Mouse (Mus musculus) myocyte (in vitro differentiated cells): ENCODE measurements around the gene Abt1. TPM values are rescaled to one million over a fixed set of nuclear protein-coding genes. Genes with fewer than 3 reads are reported as not detected.

Experiments used
- H3K27me3 ChIP-seq: one replicate; pipeline ENCODE4 v1.6.1; 2011; ENCODE audit not compliant: control insufficient read depth, insufficient read depth, insufficient read length
- H3K36me3 ChIP-seq: one replicate; pipeline ENCODE4 v1.6.1; 2011; ENCODE audit not compliant: control insufficient read depth, insufficient read depth
- H3K4me2 ChIP-seq: one replicate; pipeline ENCODE4 v1.6.1; 2011; ENCODE audit warnings: low read depth, control low read depth
- H3K4me3 ChIP-seq: one replicate; pipeline ENCODE4 v1.5.1; 2011; ENCODE audit warnings: mild to moderate bottlenecking, control low read depth, moderate library complexity
- H3K79me2 ChIP-seq: one replicate; pipeline ENCODE4 v1.6.1; 2011; ENCODE audit not compliant: control insufficient read depth, insufficient read depth
- H3ac ChIP-seq: one replicate; pipeline ENCODE4 v1.6.1; 2011; ENCODE audit not compliant: control insufficient read depth, insufficient read length
- CEBPB ChIP-seq: IDR thresholded peaks from 2 replicates; pipeline ENCODE4 v1.6.1; 2011; ENCODE audit warnings: mild to moderate bottlenecking, moderate library complexity; ENCODE audit not compliant: poor library complexity, insufficient read depth, severe bottlenecking
- E2F4 ChIP-seq: IDR thresholded peaks from one replicate; pipeline ENCODE4 v1.6.1; 2011; ENCODE audit warnings: mild to moderate bottlenecking, control low read depth, moderate library complexity; ENCODE audit not compliant: insufficient read depth
- MAX ChIP-seq: IDR thresholded peaks from one replicate; pipeline ENCODE4 v1.6.1; 2011; ENCODE audit warnings: low read depth, mild to moderate bottlenecking, control low read depth
- MYOD1 ChIP-seq, 3 experiments: IDR thresholded peaks; one replicate each; pipeline ENCODE4 v1.6.1; 2011; ENCODE audit warnings: control low read depth in 2 of 3, low read depth in 2 of 3, mild to moderate bottlenecking in 2 of 3, moderate library complexity in 1 of 3; ENCODE audit not compliant: insufficient read length in 2 of 3, control insufficient read depth in 1 of 3
- MYOG ChIP-seq, 3 experiments: IDR thresholded peaks; one replicate each; pipeline ENCODE4 v1.6.1; 2011; ENCODE audit warnings: control low read depth in 2 of 3, low read depth in 2 of 3, mild to moderate bottlenecking in 2 of 3; ENCODE audit not compliant: insufficient read length in 2 of 3, control insufficient read depth in 1 of 3, insufficient read depth in 1 of 3
- POLR2A ChIP-seq: IDR thresholded peaks from one replicate; pipeline ENCODE4 v1.6.1; 2011; ENCODE audit warnings: low read depth, mild to moderate bottlenecking, control low read depth, moderate library complexity; ENCODE audit not compliant: insufficient read length
- POLR2AphosphoS2 ChIP-seq: IDR thresholded peaks from one replicate; pipeline ENCODE4 v1.6.1; 2011; ENCODE audit warnings: low read depth, control low read depth; ENCODE audit not compliant: insufficient read length
- REST ChIP-seq: IDR thresholded peaks from one replicate; pipeline ENCODE4 v1.6.1; 2011; ENCODE audit warnings: mild to moderate bottlenecking, control low read depth, moderate library complexity; ENCODE audit not compliant: insufficient read depth, insufficient read length
- SRF ChIP-seq: IDR thresholded peaks from one replicate; pipeline ENCODE4 v1.6.1; 2011; ENCODE audit warnings: low read depth; ENCODE audit not compliant: control insufficient read depth, insufficient read length
- TCF12 ChIP-seq: IDR thresholded peaks from one replicate; pipeline ENCODE4 v1.6.1; 2011; ENCODE audit warnings: mild to moderate bottlenecking, control low read depth; ENCODE audit not compliant: poor library complexity, insufficient read depth, severe bottlenecking
- TCF3 ChIP-seq: IDR thresholded peaks from one replicate; pipeline ENCODE4 v1.6.1; 2011; ENCODE audit warnings: low read depth, control low read depth; ENCODE audit not compliant: insufficient read length
- USF1 ChIP-seq: IDR thresholded peaks from one replicate; pipeline ENCODE4 v1.6.1; 2011; ENCODE audit warnings: low read depth, mild to moderate bottlenecking, control low read depth, moderate library complexity
- polyA plus RNA-seq: library from polyadenylated mRNA; unstranded; fragments of >200 nt; fragmentation: generic; extraction: Trizol; gene quantifications from one replicate; pipeline ENCODE4 v1.2.1, GENCODE M21; 2012; ENCODE audit warnings: missing spikeins

Abt1 gene
- polyA plus RNA-seq, 1 experiment, result 7.4 TPM

DNA sequence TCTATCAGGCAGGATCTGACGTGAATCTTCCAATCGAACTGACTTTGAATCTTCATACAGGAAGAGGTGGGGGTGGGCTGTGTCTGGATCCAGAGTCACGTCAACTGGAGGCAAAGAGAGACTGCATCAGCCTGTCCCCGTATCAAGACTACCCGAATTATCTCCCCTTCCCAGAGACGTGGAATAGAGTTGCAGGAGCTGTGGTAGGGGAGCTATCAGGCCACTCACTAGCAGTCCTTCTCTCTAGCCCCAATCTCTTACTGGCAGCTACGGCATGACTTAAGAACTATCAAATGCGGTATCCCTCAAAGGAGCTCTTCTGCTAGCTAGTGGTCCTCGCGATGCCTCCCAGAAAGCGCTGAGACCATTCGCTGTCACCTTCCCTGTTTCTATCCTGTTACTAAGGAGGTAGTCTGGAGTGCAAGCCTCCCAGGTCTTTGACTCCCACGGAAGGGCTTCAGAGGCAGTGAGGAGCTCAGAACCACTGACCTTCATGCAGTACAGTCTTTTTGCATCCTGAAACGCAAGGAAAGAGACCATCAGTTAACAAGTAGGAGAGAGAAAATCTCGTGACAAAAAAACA lies 35.7 kb upstream of the Abt1 start:
- H3K79me2 ChIP-seq, result no peaks in the 10 kb centered on the region
- no peak overlapping the region for H3K4me2 ChIP-seq
- H3K27me3 ChIP-seq, result no peaks in the 10 kb centered on the region
- no peak overlapping the region for H3ac ChIP-seq
- TF ChIP-seq SRF (no peak), MAX (no peak), E2F4 (no peak), TCF12 (no peak), TCF3 (no peak), POLR2AphosphoS2 (no peak), REST (no peak), CEBPB (no peak), MYOD1 (IDR thresholded peaks at IDR 0.05; ENCODE audit: control insufficient read depth in 1 of 3, insufficient read length in 2 of 3, low read depth in 2 of 3) (no peak), USF1 (no peak), POLR2A (no peak), MYOG (IDR thresholded peaks at IDR 0.05; ENCODE audit: control insufficient read depth in 1 of 3, insufficient read depth in 1 of 3, insufficient read length in 2 of 3, low read depth in 2 of 3) (no peak)
- H3K4me3 ChIP-seq, result no peak overlapping the region
- H3K36me3 ChIP-seq, result no peaks in the 10 kb centered on the region

DNA sequence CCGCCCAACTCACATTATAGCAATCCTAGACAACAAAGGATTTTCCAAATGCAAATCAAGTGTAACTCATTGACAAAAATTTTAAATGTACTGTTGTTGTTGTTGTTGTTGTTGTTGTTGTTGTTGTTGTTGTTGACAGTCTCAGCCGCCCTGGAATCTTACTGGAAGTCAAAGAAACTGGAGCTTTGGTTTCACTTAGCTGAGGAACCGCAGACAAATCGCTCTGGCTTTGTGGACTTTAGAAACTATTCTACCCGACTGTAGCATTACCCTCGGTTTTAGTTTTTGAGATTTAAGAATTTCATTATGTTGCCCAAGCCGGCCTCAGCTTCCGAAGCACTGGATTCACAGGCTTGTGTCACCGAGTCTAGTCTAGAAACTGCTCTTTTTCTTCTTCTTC lies 30.3 kb upstream of the Abt1 start:
- no peaks in the 10 kb centered on the region for H3K27me3 ChIP-seq
- H3K4me3 ChIP-seq, result peak overlapping the region; percentile 44
- H3K79me2 ChIP-seq, result no peaks in the 10 kb centered on the region
- no peak overlapping the region for H3ac ChIP-seq
- H3K36me3 ChIP-seq, result no peaks in the 10 kb centered on the region
- no peak for TF ChIP-seq POLR2AphosphoS2
- TF ChIP-seq MYOG (IDR thresholded peaks at IDR 0.05; ENCODE audit: control insufficient read depth in 1 of 3, insufficient read depth in 1 of 3, insufficient read length in 2 of 3, low read depth in 2 of 3), result no peak
- no peak for TF ChIP-seq MYOD1 (IDR thresholded peaks at IDR 0.05; ENCODE audit: control insufficient read depth in 1 of 3, insufficient read length in 2 of 3, low read depth in 2 of 3)
- no peak for TF ChIP-seq TCF3
- TF ChIP-seq MAX, result no peak
- no peak for TF ChIP-seq E2F4
- TF ChIP-seq TCF12, result no peak
- no peak for TF ChIP-seq POLR2A
- no peak for TF ChIP-seq USF1
- TF ChIP-seq CEBPB, result no peak
- TF ChIP-seq REST, result no peak
- no peak for TF ChIP-seq SRF
- peak overlapping the region; percentile 86 for H3K4me2 ChIP-seq

- Histone ChIP-seq H3K36me3 (no peaks in the 10 kb centered on the region), H3ac (no peak overlapping the region), H3K27me3 (no peaks in the 10 kb centered on the region), H3K79me2 (no peaks in the 10 kb centered on the region), H3K4me3 (peak overlapping the region; percentile 44), H3K4me2 (peak overlapping the region; percentile 86)
- no peak for TF ChIP-seq E2F4
- TF ChIP-seq SRF, result no peak
- TF ChIP-seq POLR2A, result peak; percentile 41
Measured at GRCm38 (mm10) chr13:23453362-23453862, 29.7 kb upstream of the Abt1 start.

DNA sequence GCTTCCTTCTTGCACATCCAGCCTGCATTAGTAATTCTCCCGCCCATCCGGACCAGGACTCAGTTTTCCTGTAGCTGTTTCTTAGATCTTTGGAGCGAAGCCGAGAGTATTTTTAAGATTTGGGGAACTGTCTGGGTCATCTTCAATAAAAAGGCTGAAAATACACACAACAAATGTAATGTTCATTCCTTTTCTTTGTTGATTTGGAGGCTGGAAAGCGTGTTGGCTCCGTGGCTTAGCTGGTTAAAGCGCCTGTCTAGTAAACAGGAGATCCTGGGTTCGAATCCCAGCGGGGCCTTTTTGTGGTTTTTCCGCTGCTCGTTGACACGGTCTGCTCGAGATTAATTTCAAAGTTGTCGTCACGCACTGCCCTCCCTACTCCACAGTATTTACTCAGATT lies 26.7 kb upstream of the Abt1 start:
- no peak overlapping the region for H3ac ChIP-seq
- H3K79me2 ChIP-seq, result no peaks in the 10 kb centered on the region
- peak overlapping the region; percentile 84 for H3K4me2 ChIP-seq
- TF ChIP-seq SRF, result no peak
- H3K4me3 ChIP-seq, result peak overlapping the region; percentile 39
- no peaks in the 10 kb centered on the region for H3K36me3 ChIP-seq
- H3K27me3 ChIP-seq, result no peaks in the 10 kb centered on the region

- Histone ChIP-seq H3K4me3 (peak overlapping the region; percentile 39), H3K79me2 (no peaks in the 10 kb centered on the region), H3K27me3 (no peaks in the 10 kb centered on the region), H3ac (no peak overlapping the region), H3K4me2 (peak overlapping the region; percentile 84), H3K36me3 (no peaks in the 10 kb centered on the region)
- TF ChIP-seq POLR2AphosphoS2, result no peak
- no peak for TF ChIP-seq CEBPB
- TF ChIP-seq MYOD1 (IDR thresholded peaks at IDR 0.05; ENCODE audit: control insufficient read depth in 1 of 3, insufficient read length in 2 of 3, low read depth in 2 of 3), result no peak
- TF ChIP-seq USF1, result no peak
- no peak for TF ChIP-seq MAX
- TF ChIP-seq SRF, result no peak
- TF ChIP-seq MYOG (IDR thresholded peaks at IDR 0.05; ENCODE audit: control insufficient read depth in 1 of 3, insufficient read depth in 1 of 3, insufficient read length in 2 of 3, low read depth in 2 of 3), result no peak
- no peak for TF ChIP-seq E2F4
- no peak for TF ChIP-seq TCF3
- no peak for TF ChIP-seq TCF12
- no peak for TF ChIP-seq POLR2A
- no peak for TF ChIP-seq REST
Measured at GRCm38 (mm10) chr13:23449235-23450095, 25.8 kb upstream of the Abt1 start.
